Mouse (Mus musculus): ENCODE measurements around the gene Gm13278.
"Not testable (repeated sequence)": the region's sequence is repeated elsewhere in the genome, so short reads cannot be mapped to it uniquely, and the experiment has no call there.

Gene Gm13278

GRCm38 (mm10) chr4:88791250-88791649 is at the start of gene Gm13278:
Gm13278 (plus strand) TSS chr4:88791550.
- DNase-seq (ENCODE audit: low read depth, low spot score): not testable (repeated sequence)

GRCm38 (mm10) chr4:88742771-88743371 is 48.5 kb upstream of the Gm13278 start:
- DNase-seq (ENCODE audit: low read depth, low spot score): no peak

GRCm38 (mm10) chr4:88744207-88744606 is 47.1 kb upstream of the Gm13278 start:
- DNase-seq (ENCODE audit: low read depth, low spot score): no peak

- no peak for DNase-seq (ENCODE audit: low read depth, low spot score)
Measured at GRCm38 (mm10) chr4:88749926-88750325, 41.4 kb upstream of the Gm13278 start.

DNA sequence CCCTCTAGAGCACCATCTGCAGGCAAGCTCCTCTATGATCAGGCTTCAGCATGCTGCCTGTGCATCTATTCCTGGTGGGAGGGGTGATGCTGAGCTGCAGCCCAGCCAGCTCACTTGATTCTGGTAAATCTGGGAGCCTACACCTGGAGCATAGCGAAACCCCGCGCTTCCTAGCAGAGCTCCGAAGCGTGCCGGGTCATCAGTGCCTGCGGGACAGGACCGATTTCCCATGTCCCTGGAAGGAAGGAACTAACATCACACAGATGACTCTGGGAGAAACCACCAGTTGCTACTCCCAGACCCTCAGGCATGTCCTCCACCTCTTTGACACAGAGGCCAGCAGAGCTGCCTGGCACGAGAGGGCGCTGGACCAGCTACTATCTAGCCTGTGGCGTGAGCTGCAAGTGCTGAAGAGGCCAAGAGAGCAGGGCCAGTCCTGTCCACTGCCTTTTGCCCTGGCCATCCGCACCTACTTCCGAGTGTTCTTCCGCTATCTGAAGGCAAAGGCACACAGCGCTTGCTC is 36.5 kb upstream of the Gm13278 start, which contains the start of gene Gm13271:
Gene Gm13271, plus strand, starts transcription at position 51 of the 523 bp plus-strand sequence.
- not testable (repeated sequence) for DNase-seq (ENCODE audit: low read depth, low spot score)

DNA sequence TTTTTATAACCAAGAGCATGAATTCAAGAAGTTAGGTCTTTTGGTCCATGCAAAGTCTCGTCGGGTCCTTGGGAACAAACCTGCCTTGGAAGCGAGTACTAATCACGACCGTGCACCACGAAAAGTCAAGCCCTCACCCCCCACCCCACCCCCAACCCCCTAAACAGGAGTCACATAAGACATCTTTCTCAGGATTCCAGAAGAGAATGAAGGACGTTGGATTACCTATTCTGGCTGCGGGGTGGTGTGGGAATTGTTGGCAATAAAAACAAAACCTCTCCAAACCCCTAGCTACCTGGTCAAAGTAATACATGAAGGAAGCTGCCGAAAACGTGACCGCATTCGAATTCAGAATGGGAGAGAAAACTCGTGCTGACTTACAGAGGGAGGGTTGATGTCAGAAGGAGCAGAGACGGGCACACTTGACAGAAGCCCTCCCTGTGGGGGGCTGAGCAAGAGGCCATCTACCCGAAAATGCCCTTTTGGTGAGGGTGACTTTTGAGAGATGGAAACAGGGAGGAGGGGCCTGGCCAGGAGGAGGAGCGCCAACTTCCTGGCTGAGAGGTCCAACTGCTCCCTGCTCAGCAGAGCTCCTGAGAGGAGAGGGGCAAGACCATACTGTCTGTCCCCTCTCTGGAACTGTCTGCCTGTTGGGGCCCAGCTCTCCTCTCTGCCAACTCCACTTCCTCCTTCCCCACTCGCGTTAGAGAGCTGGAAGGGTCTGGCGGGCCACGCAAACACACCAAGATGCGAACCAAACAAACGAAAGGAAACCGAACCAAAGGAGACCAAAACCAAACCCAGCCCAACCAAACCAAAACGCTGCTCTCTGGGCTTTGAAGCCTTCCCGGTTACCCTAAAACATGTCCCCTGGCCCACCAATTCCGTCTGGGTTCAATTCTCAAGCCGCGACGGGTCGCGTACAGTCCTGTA is 34.5 kb upstream of the Gm13278 start:
- not testable (repeated sequence) for DNase-seq (ENCODE audit: low read depth, low spot score)

DNA sequence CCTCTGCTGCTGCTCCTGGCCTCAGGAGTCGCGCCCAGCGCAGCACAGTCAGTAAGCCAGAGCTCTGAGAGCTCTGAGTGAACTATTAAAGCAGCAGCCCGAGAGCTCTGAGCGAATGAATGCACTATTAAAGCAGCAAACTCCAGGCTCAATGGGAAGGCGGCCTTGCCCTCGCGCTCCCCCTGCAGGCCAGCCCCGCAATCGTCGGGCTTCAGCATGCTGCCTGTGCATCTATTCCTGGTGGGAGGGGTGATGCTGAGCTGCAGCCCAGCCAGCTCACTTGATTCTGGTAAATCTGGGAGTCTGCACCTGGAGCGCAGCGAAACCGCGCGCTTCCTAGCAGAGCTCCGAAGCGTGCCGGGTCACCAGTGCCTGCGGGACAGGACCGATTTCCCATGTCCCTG is 33.7 kb upstream of the Gm13278 start:
- peak; percentile 68 for DNase-seq (ENCODE audit: low read depth, low spot score)

DNA sequence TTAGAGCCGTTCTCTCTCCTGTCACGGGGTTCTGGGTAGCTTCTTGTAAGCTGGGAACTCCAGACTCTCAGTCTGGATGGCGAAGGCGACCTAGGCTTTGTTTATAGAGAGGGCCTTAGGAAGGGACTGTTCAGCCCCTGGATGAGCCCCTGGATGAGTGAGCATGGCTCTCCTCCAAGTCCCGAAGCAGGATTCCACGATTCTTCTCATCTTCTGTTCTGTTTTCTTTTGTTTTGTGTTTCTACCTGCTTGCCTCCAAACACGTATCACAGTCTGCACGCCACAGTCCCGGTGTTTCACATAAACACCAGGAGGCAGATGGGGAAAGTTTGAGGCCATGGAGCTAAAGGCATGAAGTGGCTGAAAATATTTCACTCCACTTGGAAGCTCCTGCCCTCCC is 32.6 kb upstream of the Gm13278 start:
- DNase-seq (ENCODE audit: low read depth, low spot score): not testable (repeated sequence)

DNA sequence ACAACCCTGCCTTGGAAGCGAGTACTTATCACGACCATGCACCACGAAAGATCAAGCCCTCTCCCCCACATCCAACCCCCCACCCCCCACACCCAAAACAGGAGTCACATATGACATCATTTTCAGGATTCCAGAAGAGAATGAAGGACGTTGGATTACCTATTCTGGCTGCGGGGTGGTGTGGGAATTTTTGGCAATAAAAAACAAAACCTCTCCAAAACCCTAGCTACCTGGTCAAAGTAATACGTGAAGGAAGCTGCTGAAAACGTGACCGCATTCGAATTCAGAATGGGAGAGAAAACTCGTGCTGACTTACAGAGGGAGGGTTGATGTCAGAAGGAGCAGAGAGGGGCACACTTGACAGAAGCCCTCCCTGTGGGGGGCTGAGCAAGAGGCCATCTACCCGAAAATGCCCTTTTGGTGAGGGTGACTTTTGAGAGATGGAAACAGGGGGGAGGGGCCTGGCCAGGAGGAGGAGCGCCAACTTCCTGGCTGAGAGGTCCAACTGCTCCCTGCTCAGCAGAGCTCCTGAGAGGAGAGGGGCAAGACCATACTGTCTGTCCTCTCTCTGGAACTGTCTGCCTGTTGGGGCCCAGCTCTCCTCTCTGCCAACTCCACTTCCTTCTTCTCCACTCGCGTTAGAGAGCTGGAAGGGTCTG is 31.6 kb upstream of the Gm13278 start, which contains the start of gene Gm13283:
Gene Gm13283, plus strand, starts transcription at position 510 of the 659 bp plus-strand sequence.
- not testable (repeated sequence) for DNase-seq (ENCODE audit: low read depth, low spot score)

- peak; percentile 35 for DNase-seq (ENCODE audit: low read depth, low spot score)
Measured at GRCm38 (mm10) chr4:88760431-88760830, 30.9 kb upstream of the Gm13278 start.

- not testable (repeated sequence) for DNase-seq (ENCODE audit: low read depth, low spot score)
Measured at GRCm38 (mm10) chr4:88761776-88762175, 29.6 kb upstream of the Gm13278 start.

DNA sequence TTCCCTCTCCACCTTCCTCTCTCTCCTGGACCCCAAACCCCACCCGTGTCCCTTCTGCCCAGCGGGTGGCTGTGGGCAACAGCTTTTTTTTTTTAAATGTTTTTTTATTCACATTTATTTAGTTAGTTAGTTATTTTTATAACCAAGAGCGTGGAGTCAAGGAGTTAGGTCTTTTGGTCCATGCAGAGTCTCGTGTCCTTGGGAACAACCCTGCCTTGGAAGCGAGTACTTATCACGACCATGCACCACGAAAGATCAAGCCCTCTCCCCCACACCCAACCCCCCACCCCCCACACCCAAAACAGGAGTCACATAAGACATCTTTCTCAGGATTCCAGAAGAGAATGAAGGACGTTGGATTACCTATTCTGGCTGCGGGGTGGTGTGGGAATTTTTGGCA is 29.0 kb upstream of the Gm13278 start:
- not testable (repeated sequence) for DNase-seq (ENCODE audit: low read depth, low spot score)

DNA sequence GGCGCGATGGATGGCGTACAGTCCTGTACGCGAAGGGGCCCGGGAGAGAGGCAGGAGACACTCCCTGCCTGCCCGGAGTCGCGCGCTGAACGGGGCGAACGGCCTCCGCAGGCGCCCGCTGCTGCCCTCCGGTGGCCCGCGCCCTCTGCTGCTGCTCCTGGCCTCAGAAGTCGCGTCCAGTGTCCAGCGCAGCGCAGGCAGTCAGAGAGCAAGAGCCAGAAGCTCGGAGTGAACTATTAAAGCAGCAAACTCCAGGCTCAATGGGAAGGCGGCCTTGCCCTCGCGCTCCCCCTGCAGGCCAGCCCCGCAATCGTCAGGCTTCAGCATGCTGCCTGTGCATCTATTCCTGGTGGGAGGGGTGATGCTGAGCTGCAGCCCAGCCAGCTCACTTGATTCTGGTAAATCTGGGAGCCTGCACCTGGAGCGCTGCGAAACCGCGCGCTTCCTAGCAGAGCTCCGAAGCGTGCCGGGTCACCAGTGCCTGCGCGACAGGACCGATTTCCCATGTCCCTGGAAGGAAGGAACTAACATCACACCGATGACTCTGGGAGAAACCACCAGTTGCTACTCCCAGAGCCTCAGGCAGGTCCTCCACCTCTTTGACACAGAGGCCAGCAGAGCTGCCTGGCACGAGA is 27.8 kb upstream of the Gm13278 start:
- DNase-seq (ENCODE audit: low read depth, low spot score): not testable (repeated sequence)

DNA sequence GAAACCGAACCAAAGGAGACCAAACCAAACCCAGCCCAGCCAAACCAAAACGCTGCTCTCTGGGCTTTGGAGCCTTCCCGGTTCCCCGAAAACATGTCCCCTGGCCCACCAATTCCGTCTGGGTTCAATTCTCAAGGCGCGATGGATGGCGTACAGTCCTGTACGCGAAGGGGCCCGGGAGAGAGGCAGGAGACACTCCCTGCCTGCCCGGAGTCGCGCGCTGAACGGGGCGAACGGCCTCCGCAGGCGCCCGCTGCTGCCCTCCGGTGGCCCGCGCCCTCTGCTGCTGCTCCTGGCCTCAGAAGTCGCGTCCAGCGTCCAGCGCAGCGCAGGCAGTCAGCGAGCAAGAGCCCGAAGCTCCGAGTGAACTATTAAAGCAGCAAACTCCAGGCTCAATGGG is 17.8 kb upstream of the Gm13278 start, which contains the start of gene Gm13290:
Gene Gm13290, plus strand, starts transcription at position 301 of the 400 bp plus-strand sequence.
- DNase-seq (ENCODE audit: low read depth, low spot score): not testable (repeated sequence)

DNA sequence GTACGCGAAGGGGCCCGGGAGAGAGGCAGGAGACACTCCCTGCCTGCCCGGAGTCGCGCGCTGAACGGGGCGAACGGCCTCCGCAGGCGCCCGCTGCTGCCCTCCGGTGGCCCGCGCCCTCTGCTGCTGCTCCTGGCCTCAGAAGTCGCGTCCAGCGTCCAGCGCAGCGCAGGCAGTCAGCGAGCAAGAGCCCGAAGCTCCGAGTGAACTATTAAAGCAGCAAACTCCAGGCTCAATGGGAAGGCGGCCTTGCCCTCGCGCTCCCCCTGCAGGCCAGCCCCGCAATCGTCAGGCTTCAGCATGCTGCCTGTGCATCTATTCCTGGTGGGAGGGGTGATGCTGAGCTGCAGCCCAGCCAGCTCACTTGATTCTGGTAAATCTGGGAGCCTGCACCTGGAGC is 14.7 kb upstream of the Gm13278 start, which contains the start of gene Gm13289:
Gene Gm13289, plus strand, starts transcription at position 301 of the 400 bp plus-strand sequence.
- DNase-seq (ENCODE audit: low read depth, low spot score): not testable (repeated sequence)

DNA sequence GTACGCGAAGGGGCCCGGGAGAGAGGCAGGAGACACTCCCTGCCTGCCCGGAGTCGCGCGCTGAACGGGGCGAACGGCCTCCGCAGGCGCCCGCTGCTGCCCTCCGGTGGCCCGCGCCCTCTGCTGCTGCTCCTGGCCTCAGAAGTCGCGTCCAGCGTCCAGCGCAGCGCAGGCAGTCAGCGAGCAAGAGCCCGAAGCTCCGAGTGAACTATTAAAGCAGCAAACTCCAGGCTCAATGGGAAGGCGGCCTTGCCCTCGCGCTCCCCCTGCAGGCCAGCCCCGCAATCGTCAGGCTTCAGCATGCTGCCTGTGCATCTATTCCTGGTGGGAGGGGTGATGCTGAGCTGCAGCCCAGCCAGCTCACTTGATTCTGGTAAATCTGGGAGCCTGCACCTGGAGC is 11.8 kb upstream of the Gm13278 start, which contains the start of gene Gm13272:
Gene Gm13272, plus strand, starts transcription at position 301 of the 400 bp plus-strand sequence.
- not testable (repeated sequence) for DNase-seq (ENCODE audit: low read depth, low spot score)

DNA sequence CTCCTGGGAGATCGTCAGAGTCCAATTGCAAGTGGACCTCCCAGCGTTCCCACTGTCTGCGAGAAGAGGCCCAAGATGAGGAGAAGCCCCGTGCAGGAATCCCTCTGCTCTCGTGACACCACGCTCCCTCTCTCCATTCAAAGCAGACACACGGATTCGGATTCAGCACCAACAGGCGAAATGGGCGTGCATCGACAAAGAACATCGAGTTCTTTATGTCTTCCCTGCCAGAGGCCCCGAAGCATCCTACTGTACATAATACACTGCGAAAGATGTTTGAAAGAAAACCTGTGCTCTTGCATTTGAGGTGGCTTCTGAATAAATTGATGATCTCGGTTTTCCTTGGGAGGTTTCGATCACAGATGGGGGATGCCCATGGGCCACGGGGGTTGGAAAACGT is 11.0 kb upstream of the Gm13278 start:
- DNase-seq (ENCODE audit: low read depth, low spot score): not testable (repeated sequence)

GRCm38 (mm10) chr4:88781831-88782230 is 9.5 kb upstream of the Gm13278 start, which contains the start of gene Ifnz:
Ifnz (plus strand) TSS chr4:88782131.
- not testable (repeated sequence) for DNase-seq (ENCODE audit: low read depth, low spot score)

- not testable (repeated sequence) for DNase-seq (ENCODE audit: low read depth, low spot score)
Measured at GRCm38 (mm10) chr4:88782335-88782734, 9.0 kb upstream of the Gm13278 start.

DNA sequence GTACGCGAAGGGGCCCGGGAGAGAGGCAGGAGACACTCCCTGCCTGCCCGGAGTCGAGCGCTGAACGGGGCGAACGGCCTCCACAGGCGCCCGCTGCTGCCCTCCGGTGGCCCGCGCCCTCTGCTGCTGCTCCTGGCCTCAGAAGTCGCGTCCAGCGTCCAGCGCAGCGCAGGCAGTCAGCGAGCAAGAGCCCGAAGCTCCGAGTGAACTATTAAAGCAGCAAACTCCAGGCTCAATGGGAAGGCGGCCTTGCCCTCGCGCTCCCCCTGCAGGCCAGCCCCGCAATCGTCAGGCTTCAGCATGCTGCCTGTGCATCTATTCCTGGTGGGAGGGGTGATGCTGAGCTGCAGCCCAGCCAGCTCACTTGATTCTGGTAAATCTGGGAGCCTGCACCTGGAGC is 5.9 kb upstream of the Gm13278 start, which contains the start of gene Gm13276:
Gene Gm13276, plus strand, starts transcription at position 301 of the 400 bp plus-strand sequence.
- not testable (repeated sequence) for DNase-seq (ENCODE audit: low read depth, low spot score)

GRCm38 (mm10) chr4:88788402-88788801 is 2.9 kb upstream of the Gm13278 start, which contains the start of gene Gm13277:
Gm13277 (plus strand) TSS chr4:88788632.
- DNase-seq (ENCODE audit: low read depth, low spot score): not testable (repeated sequence)

Data from telencephalon, adult 2 months (tissue).